Comparison of ENCODE assay signal across 8 mouse cellular contexts in genomic region chr6:108668321-108668786, GRCm38 (mm10). TPM values are rescaled to one million over a fixed set of nuclear protein-coding genes. Genes with fewer than 3 reads are reported as not detected.
DNase-seq lines count a peak whose midpoint lies in the region; ATAC-seq and TF ChIP-seq lines count a peak whose summit lies in the region.

No protein-coding gene starts in this region.

- no peaks in the 10 kb centered on the region for H3K27me3 ChIP-seq in hindbrain, embryonic 15.5 days
- H3K27me3 ChIP-seq in lung, embryonic 16.5 days (ENCODE audit: control insufficient read depth, insufficient read depth, low read depth, low read length) = no peaks in the 10 kb centered on the region

- peak; percentile 91 for ATAC-seq in hindbrain, embryonic 15.5 days (ENCODE audit: low FRiP score, low read depth)
- peak; percentile 95 for ATAC-seq in lung, embryonic 16.5 days (ENCODE audit: low read depth)

- no peak for TF ChIP-seq POLR2A in cortical plate, adult 2 months (IDR thresholded peaks at IDR 0.05; ENCODE audit: extremely low read depth, insufficient read depth, low read length)
- no peak for TF ChIP-seq POLR2A in olfactory bulb, adult 2 months (IDR thresholded peaks at IDR 0.05; ENCODE audit: insufficient read depth, low read depth, low read length)

- WGBS in hindbrain, embryonic 15.5 days = 2% methylated on average over 30 of the region's 30 CpGs
- 1% methylated on average over 30 of the region's 30 CpGs for whole genome bisulfite sequencing in lung, embryonic 16.5 days
- WGBS in olfactory bulb, adult 2 months = 10% methylated on average over 30 of the region's 30 CpGs

- H3K4me2 ChIP-seq in hindbrain, embryonic 15.5 days = peak overlapping the region; percentile 67
- H3K4me2 ChIP-seq in lung, embryonic 16.5 days (ENCODE audit: low read depth, low read length) = peak overlapping the region; percentile 64

- H3K4me3 ChIP-seq in cortical plate, adult 2 months (ENCODE audit: insufficient read depth, low read length) = no peak overlapping the region
- H3K4me3 ChIP-seq in hindbrain, embryonic 15.5 days = peak overlapping the region; percentile 29
- peak overlapping the region; percentile 38 for H3K4me3 ChIP-seq in lung, embryonic 16.5 days (ENCODE audit: low read length)
- H3K4me3 ChIP-seq in olfactory bulb, adult 2 months (ENCODE audit: insufficient read depth, low read depth, low read length) = peak overlapping the region; percentile 2; the same call in 1 of the 2 replicates

- H3K9ac ChIP-seq in hindbrain, embryonic 15.5 days = peak overlapping the region; percentile 45
- peak overlapping the region; percentile 70 for H3K9ac ChIP-seq in lung, embryonic 16.5 days (ENCODE audit: low read length)

- TF ChIP-seq CTCF in cortical plate, adult 2 months (IDR thresholded peaks at IDR 0.05; ENCODE audit: extremely low read depth, insufficient read depth, low read length) = no peak
- no peak for TF ChIP-seq CTCF in olfactory bulb, adult 2 months (IDR thresholded peaks at IDR 0.05; ENCODE audit: insufficient read depth, low read depth, low read length)

- peak; percentile 87 for DNase-seq in ZHBTc4 (ENCODE audit: low read depth, low spot score)
- DNase-seq in gastrocnemius, adult 8-10 months (ENCODE audit: low spot score in 2 of 2) = peak; percentile 92 to 96
- peak; percentile 64 for DNase-seq in layer of hippocampus, postnatal 25 days (ENCODE audit: extremely low spot score in 1 of 2, low spot score in 1 of 2)
- peak; percentile 30 for DNase-seq in thymus, postnatal 14 days

- H3K4me1 ChIP-seq in cortical plate, adult 2 months (ENCODE audit: control insufficient read depth, insufficient read depth, low read length) = peaks cover 11% of the 10 kb centered on the region; the same call in 1 of the 2 replicates
- peaks cover 15% of the 10 kb centered on the region for H3K4me1 ChIP-seq in hindbrain, embryonic 15.5 days (replicated peaks)
- peaks cover 12% of the 10 kb centered on the region for H3K4me1 ChIP-seq in lung, embryonic 16.5 days (replicated peaks; ENCODE audit: control insufficient read depth, insufficient read depth, low read length)
- peaks cover 32% of the 10 kb centered on the region for H3K4me1 ChIP-seq in olfactory bulb, adult 2 months (ENCODE audit: control insufficient read depth, insufficient read depth, low read length)

- peak overlapping the region; percentile 95 for H3K27ac ChIP-seq in cortical plate, adult 2 months (ENCODE audit: insufficient read depth, low read length)
- H3K27ac ChIP-seq in hindbrain, embryonic 15.5 days (replicated peaks) = peak overlapping the region; percentile 66
- H3K27ac ChIP-seq in lung, embryonic 16.5 days (ENCODE audit: low read length) = peak overlapping the region; percentile 90
- H3K27ac ChIP-seq in olfactory bulb, adult 2 months (ENCODE audit: insufficient read depth, low read depth, low read length) = peak overlapping the region; percentile 2; the same call in 1 of the 2 replicates

- H3K9me3 ChIP-seq in hindbrain, embryonic 15.5 days = no peaks in the 10 kb centered on the region
- no peaks in the 10 kb centered on the region for H3K9me3 ChIP-seq in lung, embryonic 16.5 days (ENCODE audit: control insufficient read depth, low read length)

- no peaks in the 10 kb centered on the region for H3K36me3 ChIP-seq in hindbrain, embryonic 15.5 days
- peaks cover 3% of the 10 kb centered on the region; the same call in 1 of the 2 replicates for H3K36me3 ChIP-seq in lung, embryonic 16.5 days (ENCODE audit: control insufficient read depth, insufficient read depth, low read length)

RNA-seq across cellular contexts. Expression of gene Bhlhe40, which starts 7.9 kb away (rescaled TPM):
- 52.8 and 56.4 TPM in 2 replicates for polyA plus RNA-seq in cortical plate, adult 2 months (2012; rRNA removed)
- 100 to 1,000 TPM in 3 of 4 experiments, 10 to 100 TPM in 1; 89.5 to 168 (median 130) TPM for total RNA-seq in gastrocnemius, adult 8-10 months (2022)
- 6.1 and 6.5 TPM in 2 replicates for polyA plus RNA-seq in hindbrain, embryonic 15.5 days (2015; fragmentation: Nextera tagmentation; extraction: Ambion mirVana)
- 10 to 100 TPM; 82.5 to 98.5 TPM for total RNA-seq in layer of hippocampus, postnatal 25 days (2021)
- polyA plus RNA-seq in lung, embryonic 16.5 days (2015; fragmentation: Nextera tagmentation; extraction: Ambion mirVana) = 14.8 and 16.2 TPM in 2 replicates
- polyA plus RNA-seq in olfactory bulb, adult 2 months (2012; ENCODE audit: insufficient read depth, insufficient read length, low replicate concordance, missing spikeins) = not detected in 2 replicates

Comparison
In these comparisons a context has a peak if more than half of its experiments do, and no peak if none do; other contexts are left out.
1. DNase-seq: peak in every context shown above with its lines; median percentile 94 in gastrocnemius, adult 8-10 months; 87 in ZHBTc4; 64 in layer of hippocampus, postnatal 25 days; 30 in thymus, postnatal 14 days.
2. H3K27ac ChIP-seq: peak in every context shown above with its lines; median percentile 95 in cortical plate, adult 2 months; 90 in lung, embryonic 16.5 days; 66 in hindbrain, embryonic 15.5 days; 2 in olfactory bulb, adult 2 months.